Mouse (Mus musculus) mouse trophoblast stem cell (cell line): Measurements from ENCODE around the gene Srp72.

Experiments used
- in situ Hi-C, 2 experiments: fragments of 300-500 bp; cut with MseI, MboI; formaldehyde crosslinking; loops; 2 replicates in 1 of 2; 3 replicates in 1 of 2; pipeline ENCODE4 v1.15.1; 2025

Srp72 gene

GRCm38 (mm10) chr5:76974554-76975285 is at the start of gene Srp72:
Gene Srp72, plus strand, starts transcription at chr5:76974683.
- in situ Hi-C loops, result no loop called here

DNA sequence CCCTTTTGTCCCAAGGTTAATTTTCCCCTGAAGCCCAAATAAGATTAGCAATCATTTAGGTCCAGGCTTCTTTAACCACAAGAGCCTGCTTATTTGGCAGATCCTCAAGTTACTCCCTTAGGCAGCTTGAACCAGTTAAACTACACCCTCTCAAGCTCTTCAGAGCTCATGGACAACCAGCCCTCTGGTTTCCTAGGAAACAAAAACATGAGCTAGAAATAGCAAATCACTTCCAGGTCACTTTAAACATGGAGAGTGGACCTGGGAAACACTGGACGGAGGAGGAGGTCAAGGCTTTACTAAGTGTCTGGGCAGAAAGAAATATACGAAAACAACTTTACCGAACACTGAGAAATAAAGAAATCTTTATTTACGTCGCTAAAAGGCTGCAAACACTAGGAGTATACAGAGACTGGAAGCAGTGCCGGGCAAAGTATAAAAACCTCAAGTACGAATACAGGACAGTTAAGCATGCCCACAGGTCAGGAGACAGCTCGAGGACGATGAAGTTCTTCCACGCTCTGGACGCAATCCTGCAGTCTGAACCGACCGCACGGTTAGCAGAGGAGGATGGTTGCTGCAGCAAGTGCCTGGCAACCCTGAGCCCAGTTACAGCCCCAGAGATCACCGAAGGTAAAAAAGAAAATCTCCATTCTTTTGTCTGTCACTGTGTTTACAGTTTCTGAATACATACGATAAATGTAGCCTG is 46.2 kb upstream of the Srp72 start:
- in situ Hi-C loops, result no loop called here

GRCm38 (mm10) chr5:76929180-76929877 is 45.2 kb upstream of the Srp72 start:
- in situ Hi-C loops, result no loop called here

DNA sequence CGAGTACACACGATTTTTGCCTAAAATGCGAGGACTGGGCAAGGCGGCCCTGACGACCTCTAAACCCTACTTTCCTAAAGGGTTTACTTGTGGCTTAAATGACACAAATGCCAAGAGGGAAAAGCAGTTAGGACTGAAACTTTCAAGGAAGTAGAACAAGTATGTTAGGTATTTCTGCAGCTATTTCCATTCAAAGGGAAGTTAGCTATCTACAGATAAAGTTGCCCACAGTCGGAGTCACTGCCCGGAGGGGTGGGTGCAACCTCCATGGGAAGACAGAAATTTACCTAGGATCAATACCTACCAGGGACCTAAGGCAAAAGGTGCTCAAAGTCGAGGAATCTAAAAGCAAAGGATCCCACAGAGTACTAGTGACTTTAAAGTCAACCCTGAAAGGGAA is 34.8 kb upstream of the Srp72 start:
- in situ Hi-C loops, result no loop called here

DNA sequence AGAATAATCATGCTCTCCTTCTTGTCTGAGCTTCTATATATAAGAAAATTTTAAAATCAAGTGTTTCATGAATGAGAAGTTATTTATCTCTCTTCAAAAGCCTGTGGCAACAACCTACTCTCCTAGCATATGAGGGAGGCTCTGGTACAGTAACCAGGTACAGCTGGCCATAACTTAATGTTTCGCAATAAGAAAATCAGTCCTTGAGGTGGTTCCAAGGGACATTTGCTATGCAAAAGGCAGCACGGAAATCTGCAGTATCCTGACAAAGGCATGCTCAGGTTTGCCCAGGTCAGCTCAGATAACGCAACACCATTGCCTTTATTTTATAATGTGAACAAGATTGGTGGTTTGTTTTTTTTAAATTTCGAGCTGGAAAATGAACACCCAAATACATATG is 32.5 kb upstream of the Srp72 start:
- in situ Hi-C loops, result no loop called here

DNA sequence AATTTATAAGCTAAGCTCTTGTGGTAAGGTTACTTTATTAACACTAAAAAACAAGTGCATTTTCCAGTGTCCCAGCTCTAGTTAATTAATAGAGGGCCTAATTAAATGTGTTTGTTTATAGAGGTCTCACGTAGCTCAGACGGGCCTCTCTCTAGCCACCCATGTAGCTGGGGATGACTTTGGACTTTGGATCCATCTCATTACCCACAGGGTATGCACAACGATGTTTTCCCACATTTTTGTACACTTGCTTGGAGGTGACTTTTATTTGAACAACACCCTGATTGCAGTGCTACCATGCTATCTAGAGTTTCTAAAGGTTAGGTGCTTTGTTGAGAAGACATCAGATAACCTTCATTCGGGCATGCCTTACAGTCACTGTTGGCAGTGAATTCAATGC is 32.0 kb upstream of the Srp72 start:
- in situ Hi-C loops, result no loop called here

GRCm38 (mm10) chr5:76944965-76945677 is 29.4 kb upstream of the Srp72 start:
- in situ Hi-C loops, result no loop called here

DNA sequence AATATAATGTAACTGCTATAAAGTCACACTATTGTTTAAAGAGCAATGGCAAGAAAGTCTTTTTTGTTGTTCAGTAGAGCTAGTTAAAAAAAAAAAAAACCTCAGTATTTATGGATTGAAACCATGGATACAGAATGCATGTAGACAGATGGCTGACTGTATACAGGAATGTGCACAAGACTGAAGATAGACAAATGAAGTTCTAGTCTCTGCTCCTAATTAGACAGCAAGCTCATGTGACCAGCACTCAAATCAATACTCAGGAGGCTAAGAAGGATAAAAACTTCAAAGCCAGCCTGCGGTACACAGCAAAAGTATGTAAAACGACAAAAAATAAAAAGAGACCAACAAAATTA is 28.8 kb upstream of the Srp72 start:
- in situ Hi-C loops, result no loop called here

DNA sequence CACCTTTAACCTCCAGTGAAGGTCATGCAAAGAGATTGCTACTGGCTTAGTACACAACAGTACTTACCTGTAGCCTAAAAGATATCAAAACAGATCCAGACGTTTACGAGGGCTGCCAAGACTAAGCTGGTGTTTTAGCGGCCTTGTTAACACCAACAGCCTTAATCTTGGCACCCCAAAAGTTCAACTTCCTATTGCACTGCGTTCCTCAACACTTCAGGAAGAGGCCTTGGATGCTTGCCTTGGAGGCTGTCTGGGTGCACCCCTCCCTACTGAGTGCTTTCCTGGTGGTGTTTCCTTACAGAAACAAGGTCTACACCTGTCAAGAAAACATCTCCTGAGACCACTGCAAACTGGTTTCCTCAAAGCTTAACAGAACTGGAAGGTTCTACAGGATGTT is 27.3 kb upstream of the Srp72 start:
- in situ Hi-C loops, result no loop called here

GRCm38 (mm10) chr5:76947758-76948157 is 26.7 kb upstream of the Srp72 start:
- in situ Hi-C loops, result no loop called here

DNA sequence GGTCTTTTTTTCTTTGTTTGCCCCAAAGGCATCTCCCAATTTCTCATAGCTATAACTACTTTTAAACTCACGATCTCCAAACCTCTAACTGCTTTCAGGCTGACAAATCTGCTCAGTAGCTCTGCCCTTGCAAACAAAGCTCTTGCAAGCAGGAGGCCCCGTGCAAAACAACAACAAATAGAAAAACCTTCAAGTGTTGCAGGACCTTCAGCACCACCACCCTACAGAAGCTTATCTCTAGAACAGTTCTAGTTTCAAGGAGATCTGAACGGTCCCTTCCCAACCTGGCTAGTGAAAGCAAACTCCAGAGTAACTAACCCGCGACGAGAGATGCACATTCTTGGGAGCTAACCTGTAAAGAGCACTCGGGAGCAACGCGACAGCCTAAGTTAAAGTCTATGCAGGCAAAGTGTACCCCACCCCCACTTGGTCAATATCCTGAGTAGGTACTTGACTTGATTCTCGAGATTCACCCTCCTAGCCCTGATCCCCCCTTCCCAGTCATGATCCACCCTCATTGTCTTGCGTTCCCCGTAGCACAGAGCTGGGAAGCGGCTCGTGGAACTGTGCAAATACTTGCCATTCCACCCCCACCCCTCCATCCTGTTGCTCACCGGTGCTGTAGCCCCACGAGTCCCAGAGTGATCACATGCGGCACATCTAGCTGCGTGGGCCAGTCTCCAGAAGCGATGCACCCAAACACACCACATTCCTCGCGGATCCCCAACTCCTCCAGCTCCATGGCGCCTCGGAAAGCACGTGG is 24.0 kb upstream of the Srp72 start:
- in situ Hi-C loops, result no loop called here

DNA sequence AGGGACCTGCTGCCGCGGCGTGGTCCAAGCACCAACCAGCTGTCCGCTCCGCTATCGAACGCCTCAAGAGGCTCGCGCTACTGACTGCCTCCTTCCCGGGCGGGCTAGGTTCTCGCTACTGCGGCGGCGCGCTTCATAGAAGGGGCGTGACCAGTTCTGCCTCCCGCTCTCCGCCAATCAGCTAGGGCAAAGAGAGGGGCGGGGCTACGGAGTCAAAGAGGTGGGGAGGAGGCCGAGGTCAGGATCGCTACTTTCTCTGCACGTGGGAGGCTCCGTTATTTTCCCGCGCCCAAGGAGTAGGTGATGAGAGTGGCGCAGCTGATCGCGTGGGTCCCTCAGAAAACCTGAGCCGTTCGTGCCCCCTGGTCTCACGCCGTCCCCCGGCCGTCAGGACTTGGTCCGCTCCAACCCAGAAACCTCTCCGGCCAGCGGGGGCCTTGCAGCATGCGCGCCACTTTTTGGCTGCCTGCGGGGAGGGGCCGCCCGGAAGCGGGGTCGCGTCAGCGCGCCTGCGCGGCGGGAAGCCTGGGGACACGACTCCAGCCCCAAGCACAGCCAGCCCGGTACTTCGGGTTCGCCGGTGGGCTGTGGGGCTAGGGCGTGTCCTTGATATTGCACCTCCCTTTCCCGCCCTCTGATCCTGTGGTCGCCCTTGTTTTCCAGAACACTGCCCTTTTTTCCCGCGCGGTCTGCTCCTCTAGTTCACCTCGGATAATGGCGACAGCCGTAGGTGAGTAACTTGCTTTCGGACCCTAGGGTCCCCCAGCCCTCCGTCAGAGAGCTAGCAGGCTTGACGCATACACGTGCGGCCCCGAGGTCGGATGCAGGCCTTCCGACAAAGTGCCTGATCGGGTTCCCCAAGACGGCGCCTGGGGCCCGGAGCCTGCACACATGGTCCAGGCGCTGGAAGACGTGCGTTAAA is 23.1 kb upstream of the Srp72 start, which contains the start of the genes Paics and Ppat:
Gene Paics (plus strand): TSS at position 202 of the 922 bp plus-strand sequence.
Gene Ppat (minus strand): TSS at position 473 of the 922 bp plus-strand sequence.
- in situ Hi-C loops, result no loop called here

DNA sequence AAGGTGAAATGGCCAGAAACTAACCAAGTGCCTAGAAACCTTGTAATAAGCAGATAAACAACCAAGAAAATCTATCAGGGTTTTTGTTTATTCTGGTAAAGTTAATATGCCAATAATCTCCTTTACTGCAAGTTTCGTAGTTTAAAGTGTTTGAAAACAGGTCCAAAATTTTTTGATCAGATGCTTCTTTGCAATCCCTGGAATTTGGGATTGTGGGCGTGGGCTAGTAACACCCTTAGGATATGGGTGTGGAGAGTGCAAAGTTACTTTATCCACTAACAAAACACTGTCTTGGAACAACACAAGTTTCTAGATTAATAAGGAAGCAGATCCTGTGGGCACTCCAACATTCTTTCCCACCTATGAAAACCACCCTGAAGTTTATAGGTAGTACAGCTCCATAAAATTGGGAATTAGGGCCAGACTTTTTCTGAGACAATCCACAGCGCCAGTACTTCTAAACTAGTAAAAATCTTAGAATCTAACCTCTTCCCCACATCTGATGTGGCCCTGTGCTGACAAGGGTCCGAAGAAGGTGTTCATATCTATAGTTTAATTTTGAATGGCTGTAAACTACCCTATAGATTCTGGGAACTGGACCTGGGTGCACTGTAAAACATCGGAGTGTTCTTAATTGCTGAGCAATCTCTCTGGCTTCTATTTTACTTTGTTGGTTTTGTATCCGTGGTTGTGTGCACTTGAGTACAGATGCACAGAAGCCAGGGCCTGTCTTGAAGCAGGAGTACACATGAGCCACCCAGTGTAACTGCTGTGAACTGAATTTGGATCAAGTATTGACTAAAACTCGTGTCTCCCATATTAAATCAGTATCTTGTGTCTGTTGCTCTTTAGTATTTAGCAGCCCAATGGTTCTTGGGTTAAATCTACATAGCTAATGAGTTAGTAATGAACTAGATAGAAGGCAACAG is 22.1 kb upstream of the Srp72 start:
- in situ Hi-C loops, result no loop called here

DNA sequence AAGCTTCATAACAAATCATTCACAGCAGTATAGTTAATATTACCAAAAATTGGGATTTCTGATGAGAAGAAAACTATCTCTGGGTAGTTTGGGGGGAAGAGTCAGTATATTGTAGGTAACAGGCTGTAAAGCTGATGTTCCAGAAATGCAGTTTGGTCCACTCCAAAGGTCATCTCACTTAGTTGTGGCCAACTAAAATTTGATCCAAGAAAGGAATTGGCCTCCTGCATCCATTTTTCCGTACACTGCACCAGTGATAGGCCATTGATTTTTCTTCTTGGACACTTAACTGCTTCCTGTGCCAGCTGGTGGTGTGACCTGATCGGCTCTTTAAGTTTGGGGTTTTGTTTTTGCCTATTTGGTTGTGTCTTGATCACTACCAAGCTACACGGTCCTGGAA is 20.7 kb upstream of the Srp72 start:
- in situ Hi-C loops, result no loop called here

- in situ Hi-C loops, result no loop called here
These were observed 20.1 kb upstream of the Srp72 start for GRCm38 (mm10) chr5:76954271-76954900.

- in situ Hi-C loops, result no loop called here
These were observed 19.0 kb upstream of the Srp72 start for GRCm38 (mm10) chr5:76955474-76955873.

GRCm38 (mm10) chr5:76957954-76958353 is 16.5 kb upstream of the Srp72 start:
- in situ Hi-C loops, result no loop called here

DNA sequence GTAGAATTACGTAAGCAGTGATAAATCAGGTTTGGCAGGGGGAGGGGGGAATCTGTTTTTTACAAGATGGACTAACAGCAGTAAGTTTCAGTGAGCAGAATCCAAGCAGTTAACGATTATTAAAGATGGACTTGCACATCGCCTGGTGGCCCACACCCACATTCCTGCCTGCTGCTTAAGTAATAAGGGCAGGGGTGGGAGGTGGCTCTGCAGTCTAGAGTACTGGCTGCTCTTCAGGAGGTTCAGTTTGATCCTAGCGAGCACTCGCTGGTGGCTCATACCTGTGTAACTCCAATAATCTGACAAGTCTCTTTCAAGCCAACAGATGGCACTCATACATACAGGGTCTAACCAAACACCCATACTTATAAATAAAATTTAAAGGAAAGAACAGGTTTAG is 14.9 kb upstream of the Srp72 start:
- in situ Hi-C loops, result no loop called here

DNA sequence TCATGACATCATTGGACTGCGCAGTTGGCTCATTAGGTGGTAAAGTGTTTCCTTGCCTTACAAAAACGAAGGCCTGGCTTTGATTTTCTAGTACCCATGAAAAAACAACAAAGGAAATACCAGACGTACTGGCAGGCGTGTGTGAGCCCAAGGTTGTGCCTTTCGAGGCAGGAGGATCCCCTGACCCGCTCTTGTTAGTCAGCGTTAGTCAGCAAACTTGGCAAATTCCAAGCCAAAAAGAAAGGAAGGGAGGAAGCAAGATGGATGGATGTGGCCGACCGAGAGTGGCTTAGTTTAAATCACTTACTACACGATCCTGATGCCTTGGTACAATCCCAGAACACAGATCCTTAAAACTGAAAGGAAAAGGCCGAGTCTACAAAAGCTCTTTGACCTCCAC is 11.9 kb upstream of the Srp72 start:
- in situ Hi-C loops, result no loop called here
